Mouse (Mus musculus): ENCODE measurements around the gene Eml1. TPM values are rescaled to one million over a fixed set of nuclear protein-coding genes. Genes with fewer than 3 reads are reported as not detected.

Eml1 gene
- polyA plus RNA-seq, 1 experiment from 2014 or later = 56.5 TPM

- H3K27me3 ChIP-seq (ENCODE audit: control insufficient read depth, insufficient read depth, low read length) = no peaks in the 10 kb centered on the region
- H3K36me3 ChIP-seq (ENCODE audit: control insufficient read depth, insufficient read depth, low read length) = no peaks in the 10 kb centered on the region
- H3K9ac ChIP-seq (ENCODE audit: low read depth, low read length) = no peak overlapping the region
- WGBS = 88% methylated on average over 8 of the region's 8 CpGs
- H3K4me1 ChIP-seq (ENCODE audit: control insufficient read depth, insufficient read depth, low read length) = peaks cover 8% of the 10 kb centered on the region
- H3K27ac ChIP-seq (ENCODE audit: low read depth, low read length) = no peak overlapping the region
- ATAC-seq (ENCODE audit: low FRiP score, low TSS enrichment) = no peak
- no peak overlapping the region for H3K4me3 ChIP-seq (ENCODE audit: low read length)
- no peak overlapping the region for H3K4me2 ChIP-seq (replicated peaks; ENCODE audit: low read depth, low read length)
- H3K9me3 ChIP-seq (ENCODE audit: control insufficient read depth, low read length) = no peaks in the 10 kb centered on the region
Observed at GRCm38 (mm10) chr12:108453561-108454044, 82.8 kb downstream of the Eml1 start.

GRCm38 (mm10) chr12:108455004-108455403, 84.2 kb downstream of the Eml1 start:
- Histone ChIP-seq H3K4me2 (replicated peaks; ENCODE audit: low read depth, low read length) (no peak overlapping the region), H3K36me3 (ENCODE audit: control insufficient read depth, insufficient read depth, low read length) (no peaks in the 10 kb centered on the region), H3K4me3 (ENCODE audit: low read length) (no peak overlapping the region), H3K27ac (ENCODE audit: low read depth, low read length) (no peak overlapping the region), H3K9ac (ENCODE audit: low read depth, low read length) (no peak overlapping the region), H3K9me3 (ENCODE audit: control insufficient read depth, low read length) (no peaks in the 10 kb centered on the region), H3K27me3 (ENCODE audit: control insufficient read depth, insufficient read depth, low read length) (no peaks in the 10 kb centered on the region), H3K4me1 (ENCODE audit: control insufficient read depth, insufficient read depth, low read length) (peaks cover 8% of the 10 kb centered on the region)
- ATAC-seq (ENCODE audit: low FRiP score, low TSS enrichment) = no peak
- 84% methylated on average over 4 of the region's 4 CpGs for WGBS

GRCm38 (mm10) chr12:108472898-108473297, 102.1 kb downstream of the Eml1 start:
- no peak overlapping the region for H3K4me2 ChIP-seq (replicated peaks; ENCODE audit: low read depth, low read length)
- ATAC-seq (ENCODE audit: low FRiP score, low TSS enrichment) = no peak
- no peak overlapping the region for H3K9ac ChIP-seq (ENCODE audit: low read depth, low read length)
- no peak overlapping the region for H3K4me3 ChIP-seq (ENCODE audit: low read length)
- no peaks in the 10 kb centered on the region for H3K27me3 ChIP-seq (ENCODE audit: control insufficient read depth, insufficient read depth, low read length)
- H3K4me1 ChIP-seq (ENCODE audit: control insufficient read depth, insufficient read depth, low read length) = no peaks in the 10 kb centered on the region
- H3K36me3 ChIP-seq (ENCODE audit: control insufficient read depth, insufficient read depth, low read length) = peaks cover 4% of the 10 kb centered on the region; the same call in 1 of the 2 replicates
- no peaks in the 10 kb centered on the region for H3K9me3 ChIP-seq (ENCODE audit: control insufficient read depth, low read length)
- no peak overlapping the region for H3K27ac ChIP-seq (ENCODE audit: low read depth, low read length)
- WGBS = 89% methylated on average over 1 of the region's 1 CpGs

GRCm38 (mm10) chr12:108474440-108474839, 103.7 kb downstream of the Eml1 start:
- 82% methylated on average over 3 of the region's 3 CpGs for WGBS
- H3K27me3 ChIP-seq (ENCODE audit: control insufficient read depth, insufficient read depth, low read length) = no peaks in the 10 kb centered on the region

GRCm38 (mm10) chr12:108478714-108479113, 108.0 kb downstream of the Eml1 start:
- ATAC-seq (ENCODE audit: low FRiP score, low TSS enrichment) = no peak
- no peaks in the 10 kb centered on the region for H3K9me3 ChIP-seq (ENCODE audit: control insufficient read depth, low read length)
- no peaks in the 10 kb centered on the region for H3K36me3 ChIP-seq (ENCODE audit: control insufficient read depth, insufficient read depth, low read length)
- no peak overlapping the region for H3K4me2 ChIP-seq (replicated peaks; ENCODE audit: low read depth, low read length)
- H3K4me3 ChIP-seq (ENCODE audit: low read length) = no peak overlapping the region
- WGBS = 82% methylated on average over 5 of the region's 5 CpGs
- H3K27me3 ChIP-seq (ENCODE audit: control insufficient read depth, insufficient read depth, low read length) = no peaks in the 10 kb centered on the region
- no peak overlapping the region for H3K9ac ChIP-seq (ENCODE audit: low read depth, low read length)
- no peaks in the 10 kb centered on the region for H3K4me1 ChIP-seq (ENCODE audit: control insufficient read depth, insufficient read depth, low read length)
- no peak overlapping the region for H3K27ac ChIP-seq (ENCODE audit: low read depth, low read length)

More at GRCm38 (mm10) chr12:108474440-108474839, 103.7 kb downstream of the Eml1 start:
- Histone ChIP-seq H3K4me2 (replicated peaks; ENCODE audit: low read depth, low read length) (no peak overlapping the region), H3K36me3 (ENCODE audit: control insufficient read depth, insufficient read depth, low read length) (peaks cover 4% of the 10 kb centered on the region; the same call in 1 of the 2 replicates), H3K27ac (ENCODE audit: low read depth, low read length) (no peak overlapping the region), H3K9me3 (ENCODE audit: control insufficient read depth, low read length) (no peaks in the 10 kb centered on the region), H3K4me1 (ENCODE audit: control insufficient read depth, insufficient read depth, low read length) (no peaks in the 10 kb centered on the region), H3K9ac (ENCODE audit: low read depth, low read length) (no peak overlapping the region), H3K4me3 (ENCODE audit: low read length) (no peak overlapping the region)
- ATAC-seq (ENCODE audit: low FRiP score, low TSS enrichment) = no peak

GRCm38 (mm10) chr12:108480704-108481365, 110.1 kb downstream of the Eml1 start:
- 37% methylated on average over 9 of the region's 9 CpGs for WGBS
- Histone ChIP-seq H3K36me3 (ENCODE audit: control insufficient read depth, insufficient read depth, low read length) (no peaks in the 10 kb centered on the region), H3K4me2 (replicated peaks; ENCODE audit: low read depth, low read length) (no peak overlapping the region), H3K4me1 (ENCODE audit: control insufficient read depth, insufficient read depth, low read length) (0 out of 2 replicates have a peak, but pooled peaks cover 3% of the 10 kb centered on the region), H3K4me3 (ENCODE audit: low read length) (no peak overlapping the region), H3K9me3 (ENCODE audit: control insufficient read depth, low read length) (no peaks in the 10 kb centered on the region), H3K27me3 (ENCODE audit: control insufficient read depth, insufficient read depth, low read length) (no peaks in the 10 kb centered on the region), H3K27ac (ENCODE audit: low read depth, low read length) (no peak overlapping the region), H3K9ac (ENCODE audit: low read depth, low read length) (no peak overlapping the region)
- no peak for ATAC-seq (ENCODE audit: low FRiP score, low TSS enrichment)

- Histone ChIP-seq H3K36me3 (ENCODE audit: control insufficient read depth, insufficient read depth, low read length) (no peaks in the 10 kb centered on the region; the same call in 1 of the 2 replicates), H3K27ac (ENCODE audit: low read depth, low read length) (no peak overlapping the region), H3K9me3 (ENCODE audit: control insufficient read depth, low read length) (no peaks in the 10 kb centered on the region), H3K4me1 (ENCODE audit: control insufficient read depth, insufficient read depth, low read length) (peaks cover 7% of the 10 kb centered on the region; the same call in 1 of the 2 replicates), H3K9ac (ENCODE audit: low read depth, low read length) (no peak overlapping the region), H3K27me3 (ENCODE audit: control insufficient read depth, insufficient read depth, low read length) (no peaks in the 10 kb centered on the region), H3K4me2 (replicated peaks; ENCODE audit: low read depth, low read length) (no peak overlapping the region), H3K4me3 (ENCODE audit: low read length) (no peak overlapping the region)
- 90% methylated on average over 5 of the region's 5 CpGs for WGBS
- ATAC-seq (ENCODE audit: low FRiP score, low TSS enrichment) = no peak
Observed at GRCm38 (mm10) chr12:108489076-108489475, 118.3 kb downstream of the Eml1 start.

GRCm38 (mm10) chr12:108489741-108490140, 119.0 kb downstream of the Eml1 start:
- no peaks in the 10 kb centered on the region; the same call in 1 of the 2 replicates for H3K36me3 ChIP-seq (ENCODE audit: control insufficient read depth, insufficient read depth, low read length)
- peaks cover 5% of the 10 kb centered on the region; the same call in 1 of the 2 replicates for H3K4me1 ChIP-seq (ENCODE audit: control insufficient read depth, insufficient read depth, low read length)
- no peak overlapping the region for H3K4me2 ChIP-seq (replicated peaks; ENCODE audit: low read depth, low read length)
- no peak overlapping the region for H3K9ac ChIP-seq (ENCODE audit: low read depth, low read length)
- WGBS = 59% methylated on average over 2 of the region's 2 CpGs
- H3K27ac ChIP-seq (ENCODE audit: low read depth, low read length) = no peak overlapping the region
- H3K27me3 ChIP-seq (ENCODE audit: control insufficient read depth, insufficient read depth, low read length) = no peaks in the 10 kb centered on the region
- H3K4me3 ChIP-seq (ENCODE audit: low read length) = no peak overlapping the region
- no peaks in the 10 kb centered on the region for H3K9me3 ChIP-seq (ENCODE audit: control insufficient read depth, low read length)
- no peak for ATAC-seq (ENCODE audit: low FRiP score, low TSS enrichment)

- Histone ChIP-seq H3K27me3 (ENCODE audit: control insufficient read depth, insufficient read depth, low read length) (no peaks in the 10 kb centered on the region), H3K4me1 (ENCODE audit: control insufficient read depth, insufficient read depth, low read length) (peaks cover 10% of the 10 kb centered on the region; the same call in 1 of the 2 replicates), H3K4me2 (replicated peaks; ENCODE audit: low read depth, low read length) (no peak overlapping the region), H3K27ac (ENCODE audit: low read depth, low read length) (no peak overlapping the region), H3K9me3 (ENCODE audit: control insufficient read depth, low read length) (no peaks in the 10 kb centered on the region), H3K9ac (ENCODE audit: low read depth, low read length) (no peak overlapping the region), H3K36me3 (ENCODE audit: control insufficient read depth, insufficient read depth, low read length) (no peaks in the 10 kb centered on the region; the same call in 1 of the 2 replicates), H3K4me3 (ENCODE audit: low read length) (no peak overlapping the region)
- 89% methylated on average over 6 of the region's 6 CpGs for WGBS
- no peak for ATAC-seq (ENCODE audit: low FRiP score, low TSS enrichment)
Observed at GRCm38 (mm10) chr12:108490336-108490735, 119.6 kb downstream of the Eml1 start.
